Mouse (Mus musculus): ENCODE measurements around the gene Gipc2. TPM values are rescaled to one million over a fixed set of nuclear protein-coding genes. Genes with fewer than 3 reads are reported as not detected.

Gipc2 gene
- total and polyA plus RNA-seq, 3 experiments: 0.33 TPM; not detected in 2

GRCm38 (mm10) chr3:152209177-152209966, 43.3 kb upstream of the Gipc2 start:
- Histone ChIP-seq H3K9me3 (replicated peaks) (no peaks in the 10 kb centered on the region), H3K4me3 (ENCODE audit: low read depth, low read length) (peak overlapping the region; percentile 93), H3K27me3 (ENCODE audit: insufficient read depth, low read length) (no peaks in the 10 kb centered on the region), H3K36me3 (replicated peaks) (peaks cover 25% of the 10 kb centered on the region), H3K4me1 (ENCODE audit: insufficient read depth, low read depth, low read length) (peaks cover 39% of the 10 kb centered on the region)
- TF ChIP-seq POLR2AphosphoS5 (IDR thresholded peaks at IDR 0.05; ENCODE audit: insufficient replicate concordance, low read depth, low read length) (no peak), TAL1 (conservative IDR thresholded peaks at IDR 0.05; ENCODE audit: low read depth, low read length) (no peak), GATA1 (IDR thresholded peaks at IDR 0.05; ENCODE audit: borderline replicate concordance, low read length) (no peak), CTCF (IDR thresholded peaks at IDR 0.05; ENCODE audit: low read depth, low read length) (no peak), GATA2 (IDR thresholded peaks at IDR 0.05; ENCODE audit: borderline replicate concordance, low read depth, low read length) (no peak)
- DNase-seq (ENCODE audit: low spot score) (peak; percentile 49), ATAC-seq (ENCODE audit: extremely low read depth, insufficient number of reproducible peaks, low FRiP score, poor library complexity, severe bottlenecking) (peak; percentile 43)

DNA sequence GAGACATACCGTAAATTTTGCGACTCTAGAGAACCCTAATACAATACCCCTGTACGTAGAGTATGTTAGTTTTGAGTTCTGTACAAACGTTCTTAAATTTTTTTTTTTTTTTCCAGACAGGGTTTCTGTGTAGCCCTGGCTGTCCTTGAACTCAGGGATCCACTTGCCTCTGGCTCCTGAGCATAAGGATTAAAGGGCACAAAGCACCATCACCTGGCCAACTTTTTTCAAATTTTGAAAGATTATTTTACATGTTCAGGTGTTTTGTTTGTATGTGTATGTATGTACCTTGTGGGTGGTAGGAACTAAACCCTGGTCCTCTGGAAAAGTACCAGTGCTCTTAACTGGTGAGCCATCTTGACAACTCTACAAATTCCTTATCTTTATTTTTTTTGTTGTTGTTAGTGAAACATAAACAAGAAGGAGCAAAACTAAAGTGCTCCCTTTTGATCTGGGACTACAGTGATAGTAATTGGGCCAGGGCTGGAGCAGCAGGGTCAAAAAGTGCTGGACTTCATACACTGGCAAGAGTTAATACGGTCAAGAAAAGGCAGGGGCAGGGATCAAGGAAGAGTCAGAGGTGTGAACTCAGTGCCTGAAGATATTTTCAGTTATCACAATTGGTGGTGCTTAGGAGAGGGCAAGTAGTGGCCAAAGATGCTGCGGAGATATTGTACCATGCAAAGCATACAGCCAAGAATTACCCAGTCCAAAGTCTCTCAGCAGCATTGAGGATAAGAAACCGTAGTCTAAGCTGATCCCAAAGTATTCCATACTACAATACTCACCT, 42.3 kb upstream of the Gipc2 start:
- Histone ChIP-seq H3K27me3 (ENCODE audit: insufficient read depth, low read length) (no peaks in the 10 kb centered on the region), H3K4me3 (ENCODE audit: low read depth, low read length) (peak overlapping the region; percentile 24; the same call in 1 of the 2 replicates), H3K36me3 (replicated peaks) (peaks cover 25% of the 10 kb centered on the region), H3K4me1 (ENCODE audit: insufficient read depth, low read depth, low read length) (peaks cover 44% of the 10 kb centered on the region), H3K9me3 (replicated peaks) (no peaks in the 10 kb centered on the region)
- ATAC-seq (ENCODE audit: extremely low read depth, insufficient number of reproducible peaks, low FRiP score, poor library complexity, severe bottlenecking) (no peak), DNase-seq (ENCODE audit: low spot score) (no peak)
- TF ChIP-seq GATA1 (IDR thresholded peaks at IDR 0.05; ENCODE audit: borderline replicate concordance, low read length) (no peak), TAL1 (conservative IDR thresholded peaks at IDR 0.05; ENCODE audit: low read depth, low read length) (no peak), POLR2AphosphoS5 (IDR thresholded peaks at IDR 0.05; ENCODE audit: insufficient replicate concordance, low read depth, low read length) (no peak), GATA2 (IDR thresholded peaks at IDR 0.05; ENCODE audit: borderline replicate concordance, low read depth, low read length) (no peak), CTCF (IDR thresholded peaks at IDR 0.05; ENCODE audit: low read depth, low read length) (no peak)

- no peak for TF ChIP-seq TAL1 (conservative IDR thresholded peaks at IDR 0.05; ENCODE audit: low read depth, low read length)
- TF ChIP-seq GATA2 (IDR thresholded peaks at IDR 0.05; ENCODE audit: borderline replicate concordance, low read depth, low read length): no peak
- no peak for TF ChIP-seq CTCF (IDR thresholded peaks at IDR 0.05; ENCODE audit: low read depth, low read length)
- no peak for TF ChIP-seq GATA1 (IDR thresholded peaks at IDR 0.05; ENCODE audit: borderline replicate concordance, low read length)
- TF ChIP-seq POLR2AphosphoS5 (IDR thresholded peaks at IDR 0.05; ENCODE audit: insufficient replicate concordance, low read depth, low read length): no peak
- peaks cover 18% of the 10 kb centered on the region for H3K36me3 ChIP-seq (replicated peaks)
- ATAC-seq (ENCODE audit: extremely low read depth, insufficient number of reproducible peaks, low FRiP score, poor library complexity, severe bottlenecking): no peak
These were observed 41.1 kb upstream of the Gipc2 start for GRCm38 (mm10) chr3:152207156-152207555.

GRCm38 (mm10) chr3:152204577-152204976, 38.5 kb upstream of the Gipc2 start:
- 0 out of 2 replicates have a peak, but pooled peaks have one; percentile 10 for ATAC-seq (ENCODE audit: extremely low read depth, insufficient number of reproducible peaks, low FRiP score, poor library complexity, severe bottlenecking)

More at GRCm38 (mm10) chr3:152207156-152207555, 41.1 kb upstream of the Gipc2 start:
- H3K27me3 ChIP-seq (ENCODE audit: insufficient read depth, low read length): no peaks in the 10 kb centered on the region
- no peak overlapping the region for H3K4me3 ChIP-seq (ENCODE audit: low read depth, low read length)
- DNase-seq (ENCODE audit: low spot score): no peak
- no peaks in the 10 kb centered on the region for H3K9me3 ChIP-seq (replicated peaks)
- H3K4me1 ChIP-seq (ENCODE audit: insufficient read depth, low read depth, low read length): peaks cover 33% of the 10 kb centered on the region

GRCm38 (mm10) chr3:152203996-152204395, 38.0 kb upstream of the Gipc2 start:
- Histone ChIP-seq H3K4me1 (ENCODE audit: insufficient read depth, low read depth, low read length) (peaks cover 24% of the 10 kb centered on the region), H3K4me3 (ENCODE audit: low read depth, low read length) (no peak overlapping the region), H3K27me3 (ENCODE audit: insufficient read depth, low read length) (no peaks in the 10 kb centered on the region), H3K36me3 (replicated peaks) (peaks cover 17% of the 10 kb centered on the region), H3K9me3 (replicated peaks) (no peaks in the 10 kb centered on the region)
- no peak for TF ChIP-seq GATA1 (IDR thresholded peaks at IDR 0.05; ENCODE audit: borderline replicate concordance, low read length)
- no peak for TF ChIP-seq TAL1 (conservative IDR thresholded peaks at IDR 0.05; ENCODE audit: low read depth, low read length)
- no peak for TF ChIP-seq GATA2 (IDR thresholded peaks at IDR 0.05; ENCODE audit: borderline replicate concordance, low read depth, low read length)
- no peak for TF ChIP-seq CTCF (IDR thresholded peaks at IDR 0.05; ENCODE audit: low read depth, low read length)
- ATAC-seq (ENCODE audit: extremely low read depth, insufficient number of reproducible peaks, low FRiP score, poor library complexity, severe bottlenecking) (peak; percentile 18; the same call in 1 of the 2 replicates), DNase-seq (ENCODE audit: low spot score) (no peak)

More at GRCm38 (mm10) chr3:152204577-152204976, 38.5 kb upstream of the Gipc2 start:
- H3K27me3 ChIP-seq (ENCODE audit: insufficient read depth, low read length): no peaks in the 10 kb centered on the region
- no peak overlapping the region for H3K4me3 ChIP-seq (ENCODE audit: low read depth, low read length)
- DNase-seq (ENCODE audit: low spot score): no peak
- H3K4me1 ChIP-seq (ENCODE audit: insufficient read depth, low read depth, low read length): peaks cover 28% of the 10 kb centered on the region
- no peaks in the 10 kb centered on the region for H3K9me3 ChIP-seq (replicated peaks)
- peaks cover 16% of the 10 kb centered on the region for H3K36me3 ChIP-seq (replicated peaks)
- TF ChIP-seq POLR2AphosphoS5 (IDR thresholded peaks at IDR 0.05; ENCODE audit: insufficient replicate concordance, low read depth, low read length): no peak
- TF ChIP-seq GATA2 (IDR thresholded peaks at IDR 0.05; ENCODE audit: borderline replicate concordance, low read depth, low read length): no peak
- TF ChIP-seq CTCF (IDR thresholded peaks at IDR 0.05; ENCODE audit: low read depth, low read length): no peak
- TF ChIP-seq TAL1 (conservative IDR thresholded peaks at IDR 0.05; ENCODE audit: low read depth, low read length): no peak
- no peak for TF ChIP-seq GATA1 (IDR thresholded peaks at IDR 0.05; ENCODE audit: borderline replicate concordance, low read length)

- H3K27me3 ChIP-seq (ENCODE audit: insufficient read depth, low read length): no peaks in the 10 kb centered on the region
- ATAC-seq (ENCODE audit: extremely low read depth, insufficient number of reproducible peaks, low FRiP score, poor library complexity, severe bottlenecking): no peak
- H3K4me3 ChIP-seq (ENCODE audit: low read depth, low read length): no peak overlapping the region
- peaks cover 16% of the 10 kb centered on the region for H3K36me3 ChIP-seq (replicated peaks)
- H3K9me3 ChIP-seq (replicated peaks): no peaks in the 10 kb centered on the region
- TF ChIP-seq GATA1 (IDR thresholded peaks at IDR 0.05; ENCODE audit: borderline replicate concordance, low read length): no peak
- TF ChIP-seq CTCF (IDR thresholded peaks at IDR 0.05; ENCODE audit: low read depth, low read length): no peak
- no peak for TF ChIP-seq POLR2AphosphoS5 (IDR thresholded peaks at IDR 0.05; ENCODE audit: insufficient replicate concordance, low read depth, low read length)
- no peak for TF ChIP-seq TAL1 (conservative IDR thresholded peaks at IDR 0.05; ENCODE audit: low read depth, low read length)
- no peak for TF ChIP-seq GATA2 (IDR thresholded peaks at IDR 0.05; ENCODE audit: borderline replicate concordance, low read depth, low read length)
- peaks cover 20% of the 10 kb centered on the region for H3K4me1 ChIP-seq (ENCODE audit: insufficient read depth, low read depth, low read length)
- DNase-seq (ENCODE audit: low spot score): no peak
These were observed 37.4 kb upstream of the Gipc2 start for GRCm38 (mm10) chr3:152203411-152203810.

All from G1E (cell line).